Mouse (Mus musculus): ENCODE measurements around the gene Mmp20.
A peak's percentile ranks its signal among the peaks of the same experiment; 100 is the strongest.

The Mmp20 gene

GRCm38 (mm10) chr9:7627931-7628330, at the start of gene Mmp20:
Gene Mmp20 (plus strand): TSS chr9:7628231.
- no peak for DNase-seq (ENCODE audit: low read depth, low spot score)

GRCm38 (mm10) chr9:7590063-7590462, 38.0 kb upstream of the Mmp20 start:
- DNase-seq (ENCODE audit: low read depth, low spot score) = no peak

- no peak for DNase-seq (ENCODE audit: low read depth, low spot score)
These were observed 34.7 kb upstream of the Mmp20 start for GRCm38 (mm10) chr9:7593272-7593812.

GRCm38 (mm10) chr9:7594816-7595540, 33.1 kb upstream of the Mmp20 start:
- DNase-seq (ENCODE audit: low read depth, low spot score) = peak; percentile 85

GRCm38 (mm10) chr9:7602982-7603742, 24.9 kb upstream of the Mmp20 start:
- peak; percentile 18 for DNase-seq (ENCODE audit: low read depth, low spot score)

GRCm38 (mm10) chr9:7604005-7604404, 24.0 kb upstream of the Mmp20 start:
- DNase-seq (ENCODE audit: low read depth, low spot score) = no peak

GRCm38 (mm10) chr9:7605638-7606037, 22.4 kb upstream of the Mmp20 start:
- DNase-seq (ENCODE audit: low read depth, low spot score) = no peak

GRCm38 (mm10) chr9:7622582-7622981, 5.4 kb upstream of the Mmp20 start:
- DNase-seq (ENCODE audit: low read depth, low spot score) = no peak

- no peak for DNase-seq (ENCODE audit: low read depth, low spot score)
These were observed 5.9 kb downstream of the Mmp20 start for GRCm38 (mm10) chr9:7633936-7634335.

GRCm38 (mm10) chr9:7647901-7648300, 19.9 kb downstream of the Mmp20 start:
- no peak for DNase-seq (ENCODE audit: low read depth, low spot score)

GRCm38 (mm10) chr9:7650397-7651180, 22.6 kb downstream of the Mmp20 start:
- DNase-seq (ENCODE audit: low read depth, low spot score) = no peak

GRCm38 (mm10) chr9:7652351-7653085, 24.5 kb downstream of the Mmp20 start:
- no peak for DNase-seq (ENCODE audit: low read depth, low spot score)

GRCm38 (mm10) chr9:7657946-7658345, 29.9 kb downstream of the Mmp20 start:
- DNase-seq (ENCODE audit: low read depth, low spot score) = no peak

- no peak for DNase-seq (ENCODE audit: low read depth, low spot score)
These were observed 31.5 kb downstream of the Mmp20 start for GRCm38 (mm10) chr9:7659469-7660020.

- DNase-seq (ENCODE audit: low read depth, low spot score) = no peak
These were observed 33.3 kb downstream of the Mmp20 start for GRCm38 (mm10) chr9:7661371-7661770.

- no peak for DNase-seq (ENCODE audit: low read depth, low spot score)
These were observed 41.6 kb downstream of the Mmp20 start for GRCm38 (mm10) chr9:7669674-7670073.

- DNase-seq (ENCODE audit: low read depth, low spot score) = no peak
These were observed 45.0 kb downstream of the Mmp20 start for GRCm38 (mm10) chr9:7672985-7673384.

GRCm38 (mm10) chr9:7678154-7678837, 50.3 kb downstream of the Mmp20 start:
- no peak for DNase-seq (ENCODE audit: low read depth, low spot score)

- no peak for DNase-seq (ENCODE audit: low read depth, low spot score)
These were observed 54.1 kb downstream of the Mmp20 start for GRCm38 (mm10) chr9:7682081-7682618.

- DNase-seq (ENCODE audit: low read depth, low spot score) = no peak
These were observed 58.0 kb downstream of the Mmp20 start for GRCm38 (mm10) chr9:7686024-7686423.
